Mouse (Mus musculus): ENCODE data around the gene Rgs1. TPM values are rescaled to one million over a fixed set of nuclear protein-coding genes. Genes with fewer than 3 reads are reported as not detected.
A peak's percentile ranks its signal among the peaks of the same experiment; 100 is the strongest.

Rgs1 gene
- polyA plus RNA-seq (2014; fragmentation: Nextera tagmentation; extraction: Ambion mirVana) = not detected in 2 replicates

- Histone ChIP-seq H3K27me3 (replicated peaks; ENCODE audit: control insufficient read depth, insufficient read depth, low read length) (no peaks in the 10 kb centered on the region), H3K4me2 (ENCODE audit: low read length) (no peak within 1 kb of the TSS), H3K36me3 (ENCODE audit: control insufficient read depth, insufficient read depth, low read length) (no peaks in the 10 kb centered on the region), H3K27ac (ENCODE audit: low read depth, low read length) (no peak within 1 kb of the TSS), H3K4me3 (ENCODE audit: low read depth, low read length) (no peak within 1 kb of the TSS), H3K9ac (ENCODE audit: low read length) (no peak within 1 kb of the TSS), H3K4me1 (ENCODE audit: control insufficient read depth, insufficient read depth, low read length) (no peaks in the 10 kb centered on the region), H3K9me3 (replicated peaks; ENCODE audit: control insufficient read depth, low read length) (no peaks in the 10 kb centered on the region)
- 89% methylated on average over 9 of the region's 9 CpGs for WGBS
- no peak for DNase-seq (ENCODE audit: low spot score)
- ATAC-seq = no peak
Observed at GRCm38 (mm10) chr1:144248923-144249322, at the start of gene Rgs1. Gene Rgs1, minus strand, starts transcription at chr1:144249242.

GRCm38 (mm10) chr1:144283020-144284014 lies 34.3 kb upstream of the Rgs1 start:
- H3K4me3 ChIP-seq (ENCODE audit: low read depth, low read length) = no peak overlapping the region
- H3K4me1 ChIP-seq (ENCODE audit: control insufficient read depth, insufficient read depth, low read length) = no peaks in the 10 kb centered on the region
- no peak overlapping the region for H3K4me2 ChIP-seq (ENCODE audit: low read length)
- H3K27me3 ChIP-seq (replicated peaks; ENCODE audit: control insufficient read depth, insufficient read depth, low read length) = no peaks in the 10 kb centered on the region
- no peak for ATAC-seq
- H3K36me3 ChIP-seq (ENCODE audit: control insufficient read depth, insufficient read depth, low read length) = no peaks in the 10 kb centered on the region
- H3K27ac ChIP-seq (ENCODE audit: low read depth, low read length) = no peak overlapping the region
- no peaks in the 10 kb centered on the region for H3K9me3 ChIP-seq (replicated peaks; ENCODE audit: control insufficient read depth, low read length)
- 94% methylated on average over 3 of the region's 3 CpGs for WGBS
- H3K9ac ChIP-seq (ENCODE audit: low read length) = no peak overlapping the region
- no peak for DNase-seq (ENCODE audit: low spot score)

- 92% methylated on average over 4 of the region's 4 CpGs for WGBS
- no peak overlapping the region for H3K27ac ChIP-seq (ENCODE audit: low read depth, low read length)
- H3K27me3 ChIP-seq (replicated peaks; ENCODE audit: control insufficient read depth, insufficient read depth, low read length) = no peaks in the 10 kb centered on the region
- DNase-seq (ENCODE audit: low spot score) = no peak
- H3K4me1 ChIP-seq (ENCODE audit: control insufficient read depth, insufficient read depth, low read length) = no peaks in the 10 kb centered on the region
- no peak for ATAC-seq
- H3K9ac ChIP-seq (ENCODE audit: low read length) = no peak overlapping the region
- no peaks in the 10 kb centered on the region for H3K36me3 ChIP-seq (ENCODE audit: control insufficient read depth, insufficient read depth, low read length)
- H3K9me3 ChIP-seq (replicated peaks; ENCODE audit: control insufficient read depth, low read length) = no peaks in the 10 kb centered on the region
- no peak overlapping the region for H3K4me2 ChIP-seq (ENCODE audit: low read length)
- no peak overlapping the region for H3K4me3 ChIP-seq (ENCODE audit: low read depth, low read length)
Observed at GRCm38 (mm10) chr1:144280056-144280455, 31.0 kb upstream of the Rgs1 start.

- no peaks in the 10 kb centered on the region for H3K4me1 ChIP-seq (ENCODE audit: control insufficient read depth, insufficient read depth, low read length)
- no peak overlapping the region for H3K9ac ChIP-seq (ENCODE audit: low read length)
- no peak overlapping the region for H3K4me3 ChIP-seq (ENCODE audit: low read depth, low read length)
- no peak for ATAC-seq
- WGBS = 89% methylated on average over 2 of the region's 2 CpGs
- H3K27me3 ChIP-seq (replicated peaks; ENCODE audit: control insufficient read depth, insufficient read depth, low read length) = no peaks in the 10 kb centered on the region
- no peaks in the 10 kb centered on the region for H3K36me3 ChIP-seq (ENCODE audit: control insufficient read depth, insufficient read depth, low read length)
- no peak overlapping the region for H3K27ac ChIP-seq (ENCODE audit: low read depth, low read length)
- DNase-seq (ENCODE audit: low spot score) = no peak
- H3K4me2 ChIP-seq (ENCODE audit: low read length) = no peak overlapping the region
- H3K9me3 ChIP-seq (replicated peaks; ENCODE audit: control insufficient read depth, low read length) = no peaks in the 10 kb centered on the region
Observed at GRCm38 (mm10) chr1:144272991-144273390, 23.9 kb upstream of the Rgs1 start.

- no peaks in the 10 kb centered on the region for H3K36me3 ChIP-seq (ENCODE audit: control insufficient read depth, insufficient read depth, low read length)
- DNase-seq (ENCODE audit: low spot score) = no peak
- H3K4me3 ChIP-seq (ENCODE audit: low read depth, low read length) = no peak overlapping the region
- no peaks in the 10 kb centered on the region for H3K27me3 ChIP-seq (replicated peaks; ENCODE audit: control insufficient read depth, insufficient read depth, low read length)
- no peak for ATAC-seq
- WGBS = 94% methylated on average over 2 of the region's 2 CpGs
- H3K9me3 ChIP-seq (replicated peaks; ENCODE audit: control insufficient read depth, low read length) = no peaks in the 10 kb centered on the region
- H3K27ac ChIP-seq (ENCODE audit: low read depth, low read length) = no peak overlapping the region
- no peak overlapping the region for H3K4me2 ChIP-seq (ENCODE audit: low read length)
- H3K9ac ChIP-seq (ENCODE audit: low read length) = no peak overlapping the region
- H3K4me1 ChIP-seq (ENCODE audit: control insufficient read depth, insufficient read depth, low read length) = no peaks in the 10 kb centered on the region
Observed at GRCm38 (mm10) chr1:144269112-144269511, 20.1 kb upstream of the Rgs1 start.

- 51% methylated on average over 3 of the region's 3 CpGs for WGBS
Observed at GRCm38 (mm10) chr1:144267471-144268470, 18.7 kb upstream of the Rgs1 start.

GRCm38 (mm10) chr1:144264000-144264399 lies 15.0 kb upstream of the Rgs1 start:
- H3K27ac ChIP-seq (ENCODE audit: low read depth, low read length) = no peak overlapping the region
- H3K4me2 ChIP-seq (ENCODE audit: low read length) = no peak overlapping the region
- no peaks in the 10 kb centered on the region for H3K27me3 ChIP-seq (replicated peaks; ENCODE audit: control insufficient read depth, insufficient read depth, low read length)
- H3K36me3 ChIP-seq (ENCODE audit: control insufficient read depth, insufficient read depth, low read length) = no peaks in the 10 kb centered on the region
- H3K9ac ChIP-seq (ENCODE audit: low read length) = no peak overlapping the region
- 91% methylated on average over 3 of the region's 3 CpGs for WGBS
- ATAC-seq (no peak), DNase-seq (ENCODE audit: low spot score) (no peak)
- H3K9me3 ChIP-seq (replicated peaks; ENCODE audit: control insufficient read depth, low read length) = no peaks in the 10 kb centered on the region
- no peak overlapping the region for H3K4me3 ChIP-seq (ENCODE audit: low read depth, low read length)
- no peaks in the 10 kb centered on the region for H3K4me1 ChIP-seq (ENCODE audit: control insufficient read depth, insufficient read depth, low read length)

More at GRCm38 (mm10) chr1:144267471-144268470, 18.7 kb upstream of the Rgs1 start:
- no peak overlapping the region for H3K27ac ChIP-seq (ENCODE audit: low read depth, low read length)
- ATAC-seq (peak; percentile 68), DNase-seq (ENCODE audit: low spot score) (peak; percentile 62)
- no peak overlapping the region for H3K9ac ChIP-seq (ENCODE audit: low read length)
- no peaks in the 10 kb centered on the region for H3K4me1 ChIP-seq (ENCODE audit: control insufficient read depth, insufficient read depth, low read length)
- no peaks in the 10 kb centered on the region for H3K36me3 ChIP-seq (ENCODE audit: control insufficient read depth, insufficient read depth, low read length)
- no peaks in the 10 kb centered on the region for H3K9me3 ChIP-seq (replicated peaks; ENCODE audit: control insufficient read depth, low read length)
- H3K4me2 ChIP-seq (ENCODE audit: low read length) = no peak overlapping the region
- no peaks in the 10 kb centered on the region for H3K27me3 ChIP-seq (replicated peaks; ENCODE audit: control insufficient read depth, insufficient read depth, low read length)
- H3K4me3 ChIP-seq (ENCODE audit: low read depth, low read length) = no peak overlapping the region

GRCm38 (mm10) chr1:144262008-144262407 lies 13.0 kb upstream of the Rgs1 start:
- no peak for ATAC-seq

More at GRCm38 (mm10) chr1:144262008-144262407, 13.0 kb upstream of the Rgs1 start:
- DNase-seq (ENCODE audit: low spot score) = no peak
- Histone ChIP-seq H3K4me1 (ENCODE audit: control insufficient read depth, insufficient read depth, low read length) (no peaks in the 10 kb centered on the region), H3K9me3 (replicated peaks; ENCODE audit: control insufficient read depth, low read length) (no peaks in the 10 kb centered on the region), H3K9ac (ENCODE audit: low read length) (no peak overlapping the region), H3K4me2 (ENCODE audit: low read length) (no peak overlapping the region), H3K27me3 (replicated peaks; ENCODE audit: control insufficient read depth, insufficient read depth, low read length) (no peaks in the 10 kb centered on the region), H3K4me3 (ENCODE audit: low read depth, low read length) (no peak overlapping the region), H3K36me3 (ENCODE audit: control insufficient read depth, insufficient read depth, low read length) (no peaks in the 10 kb centered on the region), H3K27ac (ENCODE audit: low read depth, low read length) (no peak overlapping the region)
